Mouse (Mus musculus) midbrain, embryonic 14.5 days (tissue): ENCODE results near the gene Srarp. TPM values are rescaled to one million over a fixed set of nuclear protein-coding genes. Genes with fewer than 3 reads are reported as not detected.
A peak's percentile ranks its signal among the peaks of the same experiment; 100 is the strongest.

Experiments used
- ATAC-seq: fragments of 200-750 bp; cut with Nextera tagmentation; 2 replicates; pipeline ENCODE4 v1.8.0; 2017; ENCODE audit warnings: moderate number of reproducible peaks, moderate library complexity; ENCODE audit not compliant: low FRiP score, low TSS enrichment
- DNase-seq: peaks from one replicate; pipeline ENCODE4 v3.0.0-alpha.2; 2015
- H3K27ac ChIP-seq: fragments of 300-500 bp; sonication (generic); replicated peaks from 2 replicates; pipeline ENCODE4 v1.5.1; 2014; ENCODE audit warnings: mild to moderate bottlenecking, low read depth, low read length, moderate library complexity
- H3K27me3 ChIP-seq: fragments of 300-500 bp; sonication (generic); 2 replicates; pipeline ENCODE4 v1.6.1; 2014; ENCODE audit warnings: low read length, control low read depth, mixed read lengths; ENCODE audit not compliant: control insufficient read depth, insufficient read depth
- H3K36me3 ChIP-seq: fragments of 300-500 bp; sonication (generic); 2 replicates; pipeline ENCODE4 v1.6.1; 2014; ENCODE audit warnings: low read length, control low read depth; ENCODE audit not compliant: control insufficient read depth, insufficient read depth
- H3K4me1 ChIP-seq: fragments of 300-500 bp; sonication (generic); 2 replicates; pipeline ENCODE4 v1.6.1; 2014; ENCODE audit warnings: mild to moderate bottlenecking, antibody characterized with exemption, low read length, control low read depth; ENCODE audit not compliant: control insufficient read depth, insufficient read depth
- H3K4me2 ChIP-seq: fragments of 300-500 bp; sonication (generic); 2 replicates; pipeline ENCODE4 v1.6.1; 2014; ENCODE audit warnings: mild to moderate bottlenecking, low read length, moderate library complexity
- H3K4me3 ChIP-seq: fragments of 300-500 bp; sonication (generic); replicated peaks from 2 replicates; pipeline ENCODE4 v1.5.1; 2014; ENCODE audit warnings: low read depth, low read length
- H3K9ac ChIP-seq: fragments of 300-500 bp; sonication (generic); replicated peaks from 2 replicates; pipeline ENCODE4 v1.6.1; 2014; ENCODE audit warnings: mild to moderate bottlenecking, low read length, moderate library complexity
- H3K9me3 ChIP-seq: fragments of 300-500 bp; sonication (generic); 2 replicates; pipeline ENCODE4 v1.6.1; 2016; ENCODE audit warnings: low read length, control low read depth, mixed read lengths; ENCODE audit not compliant: control insufficient read depth
- WGBS: fragments of 180-500 bp; shearing (Covaris S2); extraction: QIAGEN DNeasy Blood & Tissue Kit; methylation state at CpG from one replicate; pipeline ENCODE4 v1.1.7; 2014; 5-methylcytosine and 5-hydroxymethylcytosine counted together
- polyA plus RNA-seq: library from polyadenylated mRNA; unstranded; fragments of >200 nt; fragmentation: Nextera tagmentation; extraction: Ambion mirVana; gene quantifications from 2 replicates; pipeline ENCODE4 v1.2.1, GENCODE M21; 2014

Gene Srarp
- polyA plus RNA-seq, 1 experiment from 2014 or later, result 0.24 TPM

DNA sequence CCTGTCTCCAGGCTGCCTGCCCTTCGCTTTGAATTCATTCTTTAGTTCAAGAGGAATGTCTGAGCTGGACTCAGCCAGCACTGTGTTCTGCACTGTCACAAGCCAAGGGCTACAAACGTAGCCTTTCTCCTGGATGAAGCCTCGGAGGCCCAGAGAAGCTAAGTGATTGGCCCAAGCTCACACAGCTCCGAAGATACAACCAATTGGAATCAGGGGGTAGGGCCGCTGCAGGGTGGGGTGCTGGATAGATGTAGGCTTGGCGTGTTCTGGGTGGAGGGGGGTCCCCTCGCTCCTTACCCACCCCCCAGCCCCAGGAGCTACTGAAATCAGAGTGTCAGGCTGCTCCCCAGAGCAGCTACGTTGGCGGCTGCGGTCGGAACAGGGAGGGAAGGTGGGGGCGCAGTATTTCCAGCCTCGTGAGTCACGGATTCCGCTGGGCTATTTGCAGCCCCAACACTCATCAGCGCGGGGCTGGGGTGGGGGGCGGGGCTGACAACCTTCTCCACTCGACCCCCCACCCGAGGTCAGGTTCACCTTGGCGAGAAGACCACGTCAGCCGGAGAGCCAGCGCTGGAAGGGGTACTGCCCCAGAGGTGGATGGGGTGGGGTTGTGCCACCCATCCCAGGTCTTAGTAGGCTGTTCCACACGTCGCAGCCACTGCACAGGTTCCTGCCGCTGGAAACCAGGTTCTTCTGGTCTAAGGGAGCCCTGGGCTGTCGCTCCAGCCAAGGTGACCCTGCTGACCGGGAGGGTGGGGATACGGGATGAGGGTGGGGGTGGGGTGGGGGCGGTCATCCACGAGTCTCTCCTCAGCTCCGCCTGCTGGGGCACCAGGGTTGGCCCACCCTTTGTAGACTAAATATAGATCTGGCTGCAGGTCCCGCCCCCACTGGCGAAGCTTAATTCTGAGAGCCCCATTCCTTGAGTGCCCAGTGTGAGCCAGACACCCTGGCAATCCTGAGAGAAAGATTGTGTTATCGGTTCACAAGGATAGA, 10.1 kb downstream of the Srarp start:
- 0 out of 2 replicates have a peak, but pooled peaks cover 4% of the 10 kb centered on the region for H3K27me3 ChIP-seq
- 6% methylated on average over 36 of the region's 36 CpGs for WGBS
- peak overlapping the region; percentile 66 for H3K4me2 ChIP-seq
- DNase-seq, result peak; percentile 77
- H3K4me1 ChIP-seq, result 0 out of 2 replicates have a peak, but pooled peaks cover 6% of the 10 kb centered on the region
- H3K27ac ChIP-seq, result no peak overlapping the region
- H3K9ac ChIP-seq, result peak overlapping the region; percentile 61
- H3K36me3 ChIP-seq, result no peaks in the 10 kb centered on the region
- peak overlapping the region; percentile 40 for H3K4me3 ChIP-seq
- no peaks in the 10 kb centered on the region for H3K9me3 ChIP-seq
- peak; percentile 81 for ATAC-seq

- H3K27me3 ChIP-seq, result 0 out of 2 replicates have a peak, but pooled peaks cover 4% of the 10 kb centered on the region
- no peak for DNase-seq
- H3K4me1 ChIP-seq, result 0 out of 2 replicates have a peak, but pooled peaks cover 6% of the 10 kb centered on the region
- no peak overlapping the region for H3K4me3 ChIP-seq
- no peak overlapping the region for H3K4me2 ChIP-seq
- ATAC-seq, result no peak
- H3K9ac ChIP-seq, result no peak overlapping the region
- no peak overlapping the region for H3K27ac ChIP-seq
- no peaks in the 10 kb centered on the region for H3K36me3 ChIP-seq
- no peaks in the 10 kb centered on the region for H3K9me3 ChIP-seq
- WGBS, result 87% methylated on average over 13 of the region's 13 CpGs
Measured at GRCm38 (mm10) chr4:141423691-141424431, 12.0 kb downstream of the Srarp start.

DNA sequence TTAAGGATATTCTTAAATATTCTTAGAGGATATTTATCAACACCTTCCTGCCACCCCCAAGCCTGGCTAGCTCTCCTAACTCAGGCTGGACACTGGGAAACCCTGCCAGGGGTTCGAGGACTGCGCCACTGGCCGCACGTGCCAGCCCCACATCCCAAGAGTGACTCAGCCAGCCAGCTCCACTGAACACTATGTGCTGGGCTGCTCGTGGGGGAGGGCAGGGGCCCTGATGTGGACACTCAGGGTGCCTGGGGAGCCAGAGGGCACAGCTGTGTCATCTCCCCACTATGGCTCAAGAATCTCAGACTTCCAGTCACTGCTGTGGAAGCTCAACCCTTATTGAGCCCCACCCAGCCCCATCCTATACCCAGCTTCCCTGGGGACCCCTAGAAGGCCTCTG, 12.6 kb downstream of the Srarp start:
- Histone ChIP-seq H3K27ac (no peak overlapping the region), H3K4me3 (no peak overlapping the region), H3K36me3 (no peaks in the 10 kb centered on the region), H3K4me2 (no peak overlapping the region), H3K9me3 (no peaks in the 10 kb centered on the region), H3K27me3 (0 out of 2 replicates have a peak, but pooled peaks cover 4% of the 10 kb centered on the region), H3K9ac (no peak overlapping the region), H3K4me1 (0 out of 2 replicates have a peak, but pooled peaks cover 6% of the 10 kb centered on the region)
- DNase-seq (no peak), ATAC-seq (no peak)
- WGBS, result 81% methylated on average over 5 of the region's 5 CpGs

GRCm38 (mm10) chr4:141422841-141423240, 13.1 kb downstream of the Srarp start:
- ATAC-seq (no peak), DNase-seq (no peak)
- Histone ChIP-seq H3K27me3 (0 out of 2 replicates have a peak, but pooled peaks cover 4% of the 10 kb centered on the region), H3K9me3 (no peaks in the 10 kb centered on the region), H3K27ac (no peak overlapping the region), H3K36me3 (no peaks in the 10 kb centered on the region), H3K4me2 (no peak overlapping the region), H3K4me1 (0 out of 2 replicates have a peak, but pooled peaks cover 6% of the 10 kb centered on the region), H3K9ac (no peak overlapping the region), H3K4me3 (no peak overlapping the region)
- WGBS, result 82% methylated on average over 5 of the region's 5 CpGs

GRCm38 (mm10) chr4:141421423-141421822, 14.5 kb downstream of the Srarp start:
- Histone ChIP-seq H3K27ac (no peak overlapping the region), H3K4me3 (no peak overlapping the region), H3K9ac (no peak overlapping the region), H3K4me2 (no peak overlapping the region), H3K36me3 (no peaks in the 10 kb centered on the region), H3K27me3 (0 out of 2 replicates have a peak, but pooled peaks cover 4% of the 10 kb centered on the region), H3K4me1 (0 out of 2 replicates have a peak, but pooled peaks cover 6% of the 10 kb centered on the region), H3K9me3 (no peaks in the 10 kb centered on the region)
- ATAC-seq (no peak), DNase-seq (no peak)
- 65% methylated on average over 14 of the region's 14 CpGs for WGBS

DNA sequence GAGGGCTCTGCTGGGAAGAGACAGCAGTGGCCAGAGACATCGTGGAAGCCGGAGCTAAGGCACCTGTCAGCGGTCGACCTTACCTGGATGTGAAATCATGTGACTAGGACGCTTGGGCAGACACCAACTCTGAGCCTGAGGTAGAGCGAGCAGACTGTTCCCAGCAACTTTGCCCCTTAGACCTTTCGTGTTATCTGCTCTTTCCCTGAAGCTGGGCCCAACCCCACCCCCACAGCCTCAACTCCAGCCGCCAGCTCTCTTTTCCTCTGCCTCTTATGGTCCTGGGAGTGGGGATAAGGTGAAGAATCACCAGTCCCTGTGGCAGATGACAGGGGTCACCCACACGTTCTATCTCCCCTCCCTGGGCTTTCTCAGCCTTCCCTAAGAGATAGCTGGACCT, 15.0 kb downstream of the Srarp start:
- no peak for DNase-seq
- H3K9me3 ChIP-seq, result no peaks in the 10 kb centered on the region
- H3K4me3 ChIP-seq, result no peak overlapping the region
- H3K4me2 ChIP-seq, result no peak overlapping the region
- H3K27me3 ChIP-seq, result 0 out of 2 replicates have a peak, but pooled peaks cover 4% of the 10 kb centered on the region
- H3K9ac ChIP-seq, result no peak overlapping the region
- H3K4me1 ChIP-seq, result 0 out of 2 replicates have a peak, but pooled peaks cover 5% of the 10 kb centered on the region
- H3K27ac ChIP-seq, result no peak overlapping the region
- WGBS, result 61% methylated on average over 9 of the region's 9 CpGs
- no peak for ATAC-seq
- no peaks in the 10 kb centered on the region for H3K36me3 ChIP-seq

- WGBS, result 67% methylated on average over 9 of the region's 9 CpGs
- no peak within 1 kb of the TSS for H3K9ac ChIP-seq
- no peaks in the 10 kb centered on the region for H3K4me1 ChIP-seq
- no peak within 1 kb of the TSS for H3K4me3 ChIP-seq
- H3K27me3 ChIP-seq, result 0 out of 2 replicates have a peak, but pooled peaks cover 4% of the 10 kb centered on the region
- H3K9me3 ChIP-seq, result no peaks in the 10 kb centered on the region
- H3K36me3 ChIP-seq, result no peaks in the 10 kb centered on the region
- DNase-seq (no peak), ATAC-seq (no peak)
- H3K4me2 ChIP-seq, result no peak within 1 kb of the TSS
- no peak within 1 kb of the TSS for H3K27ac ChIP-seq
Measured at GRCm38 (mm10) chr4:141420192-141420829, 15.6 kb downstream of the Srarp start, which contains the start of gene Hspb7. Hspb7 (plus strand) TSS chr4:141420779.
